Mouse (Mus musculus): Measurements from ENCODE around the gene Hist1h1d.

Gene Hist1h1d

DNA sequence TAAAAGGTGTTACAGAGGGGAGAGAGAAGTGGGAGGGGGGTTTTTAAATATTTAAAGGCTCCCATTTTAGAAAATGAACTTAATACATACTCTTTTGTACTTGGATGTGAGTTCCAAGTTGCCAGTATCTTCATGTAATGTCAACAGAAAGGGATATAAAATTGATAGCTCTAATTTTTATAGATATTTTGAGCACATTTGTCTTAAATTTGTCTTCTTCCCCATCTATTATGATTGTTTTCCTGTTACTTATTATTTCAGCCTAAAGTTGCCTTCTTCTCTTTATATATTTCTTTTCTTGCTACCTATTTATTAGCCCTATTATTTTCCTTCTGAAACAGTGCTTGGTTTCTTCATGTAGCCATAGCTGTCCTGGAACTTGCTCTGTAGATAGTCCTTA, at the start of gene Hist1h1d:
TSS of gene Hist1h1d (plus strand) at position 301 of the 400 bp plus-strand sequence.
- no peak for DNase-seq (ENCODE audit: low read depth)

- DNase-seq (ENCODE audit: low read depth) = peak; percentile 75
Observed at GRCm38 (mm10) chr13:23503797-23504196, 49.3 kb upstream of the Hist1h1d start.

GRCm38 (mm10) chr13:23505662-23506345, 47.3 kb upstream of the Hist1h1d start:
- DNase-seq (ENCODE audit: low read depth) = peak; percentile 63

- DNase-seq (ENCODE audit: low read depth) = peak; percentile 76
Observed at GRCm38 (mm10) chr13:23506351-23506750, 46.7 kb upstream of the Hist1h1d start.

GRCm38 (mm10) chr13:23506819-23507515, 46.1 kb upstream of the Hist1h1d start:
- DNase-seq (ENCODE audit: low read depth) = peak; percentile 43

DNA sequence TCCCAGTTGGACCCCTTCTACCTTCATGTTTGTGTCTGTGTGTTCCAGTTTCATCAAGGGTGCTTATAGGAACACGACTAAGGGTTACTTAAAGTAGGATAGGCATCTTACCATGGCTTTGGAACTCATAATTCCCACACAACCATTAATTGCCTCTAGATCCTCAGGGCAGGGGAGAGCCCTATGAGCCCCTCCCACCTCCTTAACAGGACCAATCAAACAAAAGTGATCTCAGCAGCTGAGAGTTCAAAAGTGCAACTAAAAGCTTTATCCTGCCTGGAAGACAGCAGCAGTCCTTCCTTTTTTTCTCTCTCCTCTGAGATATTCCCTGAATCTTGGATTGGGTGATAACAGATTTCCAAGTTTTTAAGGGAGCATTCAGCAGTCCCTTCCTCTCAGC, 42.9 kb upstream of the Hist1h1d start:
- no peak for DNase-seq (ENCODE audit: low read depth)

DNA sequence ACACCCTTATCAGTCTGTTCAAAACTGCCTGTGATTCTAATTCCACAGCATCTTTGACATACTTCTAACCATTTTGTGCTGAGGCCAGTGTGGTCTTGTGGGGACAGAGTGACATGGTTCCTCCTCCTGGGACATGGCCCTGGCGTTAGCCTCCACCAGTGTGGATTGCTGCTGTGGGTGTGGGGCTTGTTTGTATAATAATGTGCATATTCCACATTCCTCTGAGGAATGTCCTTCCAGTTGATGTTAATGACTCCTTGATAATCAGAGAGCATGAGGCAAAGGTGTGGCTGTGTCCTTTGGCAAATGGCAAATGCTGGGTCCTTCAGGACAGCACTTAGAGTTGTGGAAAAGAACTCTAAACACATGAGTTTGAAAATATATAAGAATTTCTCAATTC, 39.5 kb upstream of the Hist1h1d start:
- DNase-seq (ENCODE audit: low read depth) = no peak

DNA sequence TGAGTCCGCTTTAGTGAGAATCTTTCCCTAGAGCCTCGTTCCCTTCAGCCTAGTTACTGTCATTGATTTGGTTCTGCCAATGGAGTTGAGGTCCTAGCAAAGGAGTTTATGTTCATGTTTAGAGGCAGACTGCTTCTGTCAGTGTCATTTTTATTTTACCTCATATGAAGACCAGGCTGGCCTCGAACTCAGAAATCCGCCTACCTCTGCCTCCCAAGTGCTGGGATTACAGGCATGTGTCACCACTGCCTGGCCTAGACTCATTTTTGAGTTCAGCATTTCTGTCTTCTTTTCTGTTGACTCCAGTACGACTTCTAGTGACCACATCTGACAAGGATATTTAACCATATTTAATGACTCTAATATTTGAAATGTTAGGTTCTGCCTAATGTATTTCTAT, 37.8 kb upstream of the Hist1h1d start:
- DNase-seq (ENCODE audit: low read depth) = peak; percentile 28

DNA sequence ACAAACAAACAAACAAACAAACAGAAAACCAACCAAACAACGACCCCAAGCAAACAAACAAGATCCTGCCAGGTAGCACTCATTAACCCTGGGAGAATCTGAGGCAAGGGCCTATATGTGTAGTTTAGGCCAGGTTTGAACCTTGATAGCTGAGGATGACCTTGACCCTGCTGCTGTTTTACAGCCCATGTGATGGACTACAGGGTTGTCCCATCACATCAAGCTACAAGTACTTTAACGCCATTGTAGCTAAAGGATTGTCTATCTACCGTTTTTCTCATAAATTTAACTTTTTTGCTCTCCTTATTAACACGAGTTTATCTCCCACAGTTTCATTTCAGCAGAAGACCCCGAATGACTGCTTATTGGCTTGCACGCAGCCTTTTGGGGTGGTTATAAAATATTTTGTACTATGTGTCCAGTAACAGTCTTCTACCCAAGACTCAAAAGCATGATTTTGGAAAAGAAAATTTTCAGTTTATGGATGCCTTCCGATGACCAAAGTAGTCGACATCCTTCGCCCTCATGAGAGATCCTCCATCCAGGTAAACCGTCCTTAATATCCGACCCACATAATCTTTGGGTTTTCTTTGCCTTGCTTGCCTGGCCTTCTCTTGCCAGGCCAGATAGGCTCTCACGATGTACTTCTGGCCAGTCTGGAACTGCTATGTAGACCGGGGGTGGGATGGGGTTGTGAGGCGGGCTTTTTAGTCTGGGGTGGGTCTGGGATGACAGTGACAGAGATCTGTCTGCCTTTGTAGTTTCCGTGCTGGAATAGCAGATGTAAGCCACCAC, 37.0 kb upstream of the Hist1h1d start:
- DNase-seq (ENCODE audit: low read depth) = peak; percentile 22

DNA sequence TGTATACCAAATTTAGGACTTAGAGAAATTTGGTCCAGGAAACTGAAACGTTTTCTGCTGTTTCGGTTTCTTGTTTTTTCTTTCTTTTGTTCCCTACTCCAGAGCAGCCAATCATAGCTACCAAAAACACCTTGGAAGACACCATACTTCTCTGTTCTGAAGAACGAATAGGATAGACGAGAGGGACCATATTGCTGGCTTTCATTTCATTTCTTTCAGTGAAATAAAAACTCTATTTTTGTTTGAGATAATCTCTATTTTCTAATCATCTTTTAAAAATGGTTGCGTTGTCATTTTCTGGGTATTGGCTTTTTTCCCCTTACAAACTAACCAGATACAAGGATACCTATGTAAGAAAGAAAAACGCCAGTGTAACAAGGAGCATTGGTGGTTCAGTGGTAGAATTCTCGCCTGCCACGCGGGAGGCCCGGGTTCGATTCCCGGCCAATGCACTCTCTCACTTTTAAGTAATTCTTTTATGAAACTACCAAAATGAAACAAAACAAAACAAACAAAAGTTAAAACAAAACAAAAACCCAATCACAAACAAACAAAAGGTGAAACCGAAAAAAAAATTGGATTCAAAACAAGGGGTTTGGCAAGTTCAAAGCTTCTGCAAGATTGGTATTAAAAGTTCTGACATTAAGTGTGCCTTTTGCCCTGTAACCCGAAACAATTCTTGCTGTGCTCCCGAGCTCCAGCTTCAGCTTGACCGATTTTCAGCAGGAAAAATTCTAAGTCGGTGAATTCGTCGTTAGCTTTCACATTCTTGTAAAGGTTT, 36.0 kb upstream of the Hist1h1d start:
- DNase-seq (ENCODE audit: low read depth) = peak; percentile 77

DNA sequence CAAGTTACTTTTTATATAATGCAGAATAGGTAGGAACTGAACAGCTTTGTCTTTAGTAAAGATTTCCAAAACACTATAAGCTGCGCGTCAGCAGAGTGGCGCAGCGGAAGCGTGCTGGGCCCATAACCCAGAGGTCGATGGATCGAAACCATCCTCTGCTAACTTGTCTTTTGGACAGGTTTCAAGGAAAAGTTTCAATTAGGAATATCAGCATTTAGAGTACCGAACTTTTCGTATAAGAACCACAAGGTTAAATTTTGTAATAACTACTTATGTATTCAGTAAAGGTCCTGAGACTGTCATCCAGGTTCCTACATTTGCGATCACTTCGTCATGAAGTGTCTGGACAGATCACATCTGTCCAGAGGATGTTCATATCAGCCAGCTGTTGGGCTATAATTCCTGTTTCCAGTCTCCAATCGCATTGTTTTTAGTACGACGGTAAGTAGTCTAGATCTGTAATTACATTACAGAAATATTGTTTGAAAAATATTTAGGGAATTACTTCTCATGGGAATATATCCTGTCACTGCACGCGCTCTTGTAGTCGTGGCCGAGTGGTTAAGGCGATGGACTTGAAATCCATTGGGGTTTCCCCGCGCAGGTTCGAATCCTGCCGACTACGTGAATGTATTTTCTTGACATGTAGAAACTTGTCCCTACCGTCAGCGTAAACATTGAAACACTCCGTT, 35.3 kb upstream of the Hist1h1d start:
- DNase-seq (ENCODE audit: low read depth) = peak; percentile 96

- DNase-seq (ENCODE audit: low read depth) = no peak
Observed at GRCm38 (mm10) chr13:23518295-23518603, 34.8 kb upstream of the Hist1h1d start.

- peak; percentile 93 for DNase-seq (ENCODE audit: low read depth)
Observed at GRCm38 (mm10) chr13:23518885-23519284, 34.2 kb upstream of the Hist1h1d start.

DNA sequence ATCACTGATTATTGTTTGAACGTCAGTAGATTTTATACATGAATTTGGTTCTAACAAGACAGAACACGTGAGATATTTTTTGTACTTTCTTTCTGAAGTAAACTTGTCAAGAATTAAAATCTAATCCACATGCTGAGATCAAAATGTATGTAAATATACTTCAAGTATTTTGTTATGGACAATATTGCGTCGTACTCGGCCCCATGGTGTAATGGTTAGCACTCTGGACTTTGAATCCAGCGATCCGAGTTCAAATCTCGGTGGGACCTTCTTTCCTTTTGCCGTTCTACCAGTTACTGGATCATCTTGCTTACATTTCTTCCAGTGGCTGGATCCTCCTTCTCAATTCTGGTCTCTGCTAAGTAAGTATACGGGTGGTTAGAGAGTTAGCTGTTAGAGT, 33.6 kb upstream of the Hist1h1d start:
- DNase-seq (ENCODE audit: low read depth) = peak; percentile 90

- peak; percentile 90 for DNase-seq (ENCODE audit: low read depth)
Observed at GRCm38 (mm10) chr13:23521703-23522102, 31.4 kb upstream of the Hist1h1d start.

DNA sequence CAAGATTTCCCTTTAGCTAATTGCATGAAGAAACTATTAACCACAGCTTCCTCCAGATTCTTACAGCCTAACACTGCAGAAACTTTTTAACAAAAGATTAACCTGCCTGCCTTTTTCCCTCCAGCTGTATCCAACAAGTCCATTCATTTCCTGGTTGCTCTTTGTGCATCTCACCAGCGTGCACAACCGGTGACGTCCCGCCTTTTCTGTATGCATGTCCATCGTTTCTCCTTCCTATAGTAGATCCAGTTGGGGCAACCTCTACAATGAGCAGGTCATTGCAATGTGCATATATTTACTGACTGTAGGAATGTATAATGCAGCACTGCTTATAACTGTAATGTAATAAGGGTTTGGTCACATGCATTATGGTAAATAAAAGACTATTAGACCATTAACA, 29.1 kb upstream of the Hist1h1d start:
- DNase-seq (ENCODE audit: low read depth) = peak; percentile 76

- peak; percentile 95 for DNase-seq (ENCODE audit: low read depth)
Observed at GRCm38 (mm10) chr13:23524654-23525053, 28.4 kb upstream of the Hist1h1d start.

DNA sequence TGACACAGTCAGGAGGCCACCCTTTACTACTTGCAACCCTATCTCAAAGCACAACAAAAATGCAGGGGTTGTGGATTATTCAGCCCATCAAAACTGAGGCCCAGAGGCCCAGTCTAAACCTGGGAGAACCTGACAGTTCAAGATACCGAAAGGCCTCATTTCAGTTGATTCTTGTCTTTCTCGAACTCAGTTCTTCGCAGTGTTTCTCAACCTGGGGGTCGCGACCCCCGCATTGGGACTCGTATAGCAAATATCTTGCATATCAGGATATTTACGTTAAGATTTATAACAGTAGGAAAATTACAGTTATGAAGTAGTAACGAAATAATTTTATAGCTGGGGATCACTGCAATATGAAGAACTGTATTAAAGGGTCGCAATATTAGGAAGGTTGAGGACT, 27.2 kb upstream of the Hist1h1d start:
- DNase-seq (ENCODE audit: low read depth) = peak; percentile 78

DNA sequence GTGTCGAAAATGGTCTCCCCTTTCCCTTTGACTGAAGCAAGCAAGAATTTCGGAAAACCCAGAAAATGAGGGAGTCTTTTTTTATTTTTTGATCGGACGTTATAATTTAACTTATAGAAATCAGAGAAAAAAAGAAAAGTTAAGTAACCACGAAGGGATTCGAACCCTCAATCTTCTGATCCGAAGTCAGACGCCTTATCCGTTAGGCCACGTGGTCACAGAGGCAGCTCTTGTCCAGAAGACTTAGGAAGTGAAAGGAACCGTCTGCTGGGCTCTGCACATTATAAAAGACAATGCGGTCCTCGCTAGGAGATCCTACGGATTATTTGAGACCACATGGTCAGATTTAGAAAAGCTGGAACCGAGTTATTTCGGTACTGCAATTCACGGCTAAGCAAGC, 26.8 kb upstream of the Hist1h1d start:
- peak; percentile 95 for DNase-seq (ENCODE audit: low read depth)

DNA sequence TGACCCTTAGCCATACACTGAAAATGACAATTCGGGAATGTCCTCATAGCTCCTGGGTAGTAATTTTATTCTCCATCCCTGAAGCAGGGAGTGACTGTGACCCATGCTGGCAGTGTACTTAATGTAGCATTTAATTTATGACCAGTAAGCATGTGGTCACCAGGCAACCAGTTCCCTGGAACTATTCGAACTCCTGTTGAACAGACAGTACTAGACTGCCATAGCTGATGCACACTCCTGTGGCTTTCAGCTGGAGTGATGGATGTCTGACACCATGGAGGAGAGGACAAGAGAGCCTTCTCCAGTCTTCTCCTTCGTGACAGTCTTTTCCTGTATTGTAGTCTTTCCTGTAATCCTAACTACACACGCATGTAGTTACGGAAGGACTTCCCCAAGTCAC, 24.1 kb upstream of the Hist1h1d start:
- peak; percentile 27 for DNase-seq (ENCODE audit: low read depth)

DNA sequence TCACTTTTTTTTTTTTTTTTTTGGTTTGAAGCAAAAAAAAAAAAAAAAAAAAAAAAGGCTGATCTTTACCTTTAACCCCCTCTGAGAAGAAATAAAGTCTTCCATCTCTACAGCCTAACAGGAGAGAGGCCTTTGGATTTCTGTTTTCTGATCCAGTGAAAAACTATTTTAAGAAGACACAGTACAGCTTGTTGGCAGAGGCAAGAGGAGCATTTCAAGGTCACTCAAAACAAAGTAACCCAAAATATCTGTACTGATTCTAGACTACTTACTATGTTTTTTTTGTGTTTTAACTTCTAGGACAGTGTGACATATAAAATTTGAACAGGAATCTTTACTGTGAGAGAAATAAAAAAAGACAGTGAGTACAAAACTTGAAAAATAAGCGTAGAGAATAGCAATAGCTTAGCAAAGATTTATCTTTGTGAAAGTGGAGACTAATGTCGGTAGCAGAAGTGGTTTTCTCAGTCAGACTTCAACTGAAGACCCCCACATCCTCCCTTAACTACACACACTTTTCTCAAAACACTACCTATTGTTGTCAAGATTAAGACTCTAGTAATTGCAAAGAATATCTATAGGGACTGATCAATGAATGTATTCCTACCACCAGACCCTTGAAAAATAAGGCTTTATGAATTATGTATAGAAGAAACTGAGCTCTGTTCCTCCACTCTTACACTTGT, 23.4 kb upstream of the Hist1h1d start:
- DNase-seq (ENCODE audit: low read depth) = peak; percentile 47
